In the genomic region with DNA sequence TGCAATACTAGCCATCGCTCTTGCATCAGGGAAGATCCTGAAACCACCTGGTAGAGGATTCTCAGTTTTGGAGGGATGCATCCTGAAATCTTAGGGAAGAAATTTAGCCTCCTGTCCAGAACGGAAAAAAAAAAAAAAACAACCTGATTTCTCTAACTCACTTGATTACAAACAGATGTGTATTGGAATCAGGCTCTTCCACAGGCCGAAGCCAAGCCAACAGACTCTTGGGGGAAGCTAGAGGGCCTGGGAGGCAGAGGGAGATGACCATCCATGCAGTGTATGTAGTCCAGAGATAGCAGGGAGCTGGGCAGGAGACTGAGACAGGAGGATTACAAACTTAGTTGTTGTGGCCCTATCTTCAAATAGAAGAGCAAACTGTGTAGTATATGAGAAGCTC, we compare ENCODE assay signal across 25 mouse cellular contexts. TPM values are rescaled to one million over a fixed set of nuclear protein-coding genes. Genes with fewer than 3 reads are reported as not detected.
DNase-seq lines count a peak whose midpoint lies in the region; ATAC-seq lines count a peak whose summit lies in the region.
"Had no signal": no experiment of that assay in that cellular context is flagged by ENCODE, and none has a peak within 500 bp of the region (broad histone marks: within the 10 kb centered on the region; RNA-seq: fewer than 3 reads in every experiment).

No protein-coding gene starts in this region.

- H3K4me2 ChIP-seq in embryonic facial prominence, embryonic 14.5 days (ENCODE audit: low read depth, low read length): no peak overlapping the region
- H3K4me2 ChIP-seq in limb, embryonic 15.5 days: no peak overlapping the region
- H3K4me2 ChIP-seq: heart, embryonic 13.5 days; hindbrain, embryonic 12.5 days; liver, embryonic 12.5 days; midbrain, embryonic 11.5 days; neural tube, embryonic 15.5 days had no signal

- no peak overlapping the region for H3K4me3 ChIP-seq in embryonic facial prominence, embryonic 14.5 days (ENCODE audit: low read depth, low read length)
- H3K4me3 ChIP-seq in limb, embryonic 15.5 days: no peak overlapping the region
- H3K4me3 ChIP-seq: heart, embryonic 13.5 days; hindbrain, embryonic 12.5 days; liver, embryonic 12.5 days; neural tube, embryonic 15.5 days had no signal

- peak overlapping the region; percentile 52 for H3K27ac ChIP-seq in embryonic facial prominence, embryonic 14.5 days (replicated peaks; ENCODE audit: low read depth, low read length)
- 0 out of 2 replicates have a peak overlapping the region, but pooled peaks have one; percentile 38 for H3K27ac ChIP-seq in limb, embryonic 15.5 days
- H3K27ac ChIP-seq: heart, embryonic 13.5 days; hindbrain, embryonic 12.5 days; liver, embryonic 12.5 days; neural tube, embryonic 15.5 days; stomach, postnatal 0 days had no signal

- peaks cover 37% of the 10 kb centered on the region for H3K4me1 ChIP-seq in embryonic facial prominence, embryonic 14.5 days (ENCODE audit: control insufficient read depth, insufficient read depth, low read length)
- H3K4me1 ChIP-seq in limb, embryonic 15.5 days: peaks cover 48% of the 10 kb centered on the region

- ATAC-seq in embryonic facial prominence, embryonic 14.5 days (ENCODE audit: low read depth): no peak
- ATAC-seq in limb, embryonic 15.5 days (ENCODE audit: insufficient number of reproducible peaks, low FRiP score, low TSS enrichment, low read depth): no peak
- ATAC-seq in CD4-positive, CD25-positive, alpha-beta regulatory T cell, adult 4 months: no peak
- ATAC-seq: forebrain, embryonic 14.5 days; intestine, postnatal 0 days; liver, embryonic 12.5 days had no signal

- peaks cover 5% of the 10 kb centered on the region; the same call in 1 of the 2 replicates for H3K36me3 ChIP-seq in embryonic facial prominence, embryonic 14.5 days (ENCODE audit: control insufficient read depth, insufficient read depth, low read length)
- no peaks in the 10 kb centered on the region for H3K36me3 ChIP-seq in limb, embryonic 15.5 days
- H3K36me3 ChIP-seq: liver, embryonic 12.5 days; neural tube, embryonic 15.5 days had no signal

- WGBS in embryonic facial prominence, embryonic 14.5 days: 41% methylated on average over 3 of the region's 3 CpGs
- WGBS in limb, embryonic 15.5 days: 38% methylated on average over 3 of the region's 3 CpGs

- H3K9ac ChIP-seq in embryonic facial prominence, embryonic 14.5 days (ENCODE audit: low read depth, low read length): no peak overlapping the region
- H3K9ac ChIP-seq in limb, embryonic 15.5 days: no peak overlapping the region
- H3K9ac ChIP-seq: heart, embryonic 13.5 days; hindbrain, embryonic 12.5 days; liver, embryonic 12.5 days; neural tube, embryonic 15.5 days had no signal

- no peaks in the 10 kb centered on the region for H3K9me3 ChIP-seq in embryonic facial prominence, embryonic 14.5 days (ENCODE audit: control insufficient read depth, low read length)
- H3K9me3 ChIP-seq in limb, embryonic 15.5 days: no peaks in the 10 kb centered on the region
- H3K9me3 ChIP-seq: G1E; heart, embryonic 13.5 days; hindbrain, embryonic 12.5 days; liver, embryonic 12.5 days; neural tube, embryonic 15.5 days had no signal

- H3K27me3 ChIP-seq in embryonic facial prominence, embryonic 14.5 days (replicated peaks; ENCODE audit: control insufficient read depth, insufficient read depth, low read length): no peaks in the 10 kb centered on the region
- H3K27me3 ChIP-seq in limb, embryonic 15.5 days: no peaks in the 10 kb centered on the region
- H3K27me3 ChIP-seq: heart, embryonic 13.5 days; hindbrain, embryonic 12.5 days; liver, embryonic 12.5 days; neural tube, embryonic 15.5 days had no signal

- peak; percentile 36 for DNase-seq in gastrocnemius, postnatal 14 days
- no peak for DNase-seq in gastrocnemius, postnatal 10 days
- DNase-seq in adipocyte (ENCODE audit: low spot score): peak; percentile 26
- peak; percentile 62 for DNase-seq in embryonic facial prominence, embryonic 14.5 days (ENCODE audit: low spot score)
- DNase-seq in urinary bladder, adult 18-20 months (ENCODE audit: low spot score in 2 of 2): no peak
- DNase-seq: adrenal gland, adult 8-10 months; cerebellum, postnatal 25 days; kidney, postnatal 36 days; lung, adult 2 months; lung, postnatal 14 days; thymus, adult 2 months had no signal

- intact Hi-C loops in gastrocnemius, postnatal 14 days (cut with DNase I; ENCODE audit: low total_unique reads): no loop called here

RNA-seq across cellular contexts. Expression of a gene that starts 29.0 kb away (rescaled TPM):
- total RNA-seq in gastrocnemius, postnatal 14 days (2021): 1 to 10 TPM; 1.2 to 1.8 TPM
- total RNA-seq in gastrocnemius, postnatal 10 days (2021): 1 to 10 TPM; 3.0 to 6.1 TPM
- 106 and 119 TPM in 2 replicates for polyA plus RNA-seq in embryonic facial prominence, embryonic 14.5 days (2014; fragmentation: Nextera tagmentation; extraction: Ambion mirVana)
- 97.8 and 101 TPM in 2 replicates for polyA plus RNA-seq in limb, embryonic 15.5 days (2015; fragmentation: Nextera tagmentation; extraction: Ambion mirVana)
- polyA plus RNA-seq in CD4-positive, CD25-positive, alpha-beta regulatory T cell, adult 4 months (2017; shearing (Covaris generic)): not detected
- total RNA-seq: CH12.LX; granulocyte monocyte progenitor cell, adult 5-6 weeks; megakaryocyte progenitor cell, adult 5-6 weeks had no signal
- polyA plus RNA-seq: G1E had no signal

RNA-seq across cellular contexts. Expression of a gene that starts 30.0 kb away (rescaled TPM):
- 10 to 100 TPM; 22.4 to 29.3 TPM for total RNA-seq in gastrocnemius, postnatal 14 days (2021)
- total RNA-seq in gastrocnemius, postnatal 10 days (2021): 10 to 100 TPM; 33.8 to 40.9 TPM
- polyA plus RNA-seq in embryonic facial prominence, embryonic 14.5 days (2014; fragmentation: Nextera tagmentation; extraction: Ambion mirVana): 63.0 and 69.5 TPM in 2 replicates
- polyA plus RNA-seq in limb, embryonic 15.5 days (2015; fragmentation: Nextera tagmentation; extraction: Ambion mirVana): 47.4 and 56.3 TPM in 2 replicates
- polyA plus RNA-seq in CD4-positive, CD25-positive, alpha-beta regulatory T cell, adult 4 months (2017; shearing (Covaris generic)): 1 to 10 TPM; 7.8 to 8.2 TPM

Comparison
In these comparisons a context has a peak if more than half of its experiments do, and no peak if none do; other contexts are left out.
1. DNase-seq: peak in gastrocnemius, postnatal 14 days (single experiment), adipocyte (single experiment) and embryonic facial prominence, embryonic 14.5 days (single experiment); none in gastrocnemius, postnatal 10 days (single experiment) and urinary bladder, adult 18-20 months (0 of 2).
2. RNA of a gene that starts 29.0 kb away (polyA plus RNA-seq): 106 to 119 TPM in embryonic facial prominence, embryonic 14.5 days and 97.8 to 101 TPM in limb, embryonic 15.5 days; not detected in CD4-positive, CD25-positive, alpha-beta regulatory T cell, adult 4 months; every median in the first group is over 10 times any median in the second.